In the genomic region with DNA sequence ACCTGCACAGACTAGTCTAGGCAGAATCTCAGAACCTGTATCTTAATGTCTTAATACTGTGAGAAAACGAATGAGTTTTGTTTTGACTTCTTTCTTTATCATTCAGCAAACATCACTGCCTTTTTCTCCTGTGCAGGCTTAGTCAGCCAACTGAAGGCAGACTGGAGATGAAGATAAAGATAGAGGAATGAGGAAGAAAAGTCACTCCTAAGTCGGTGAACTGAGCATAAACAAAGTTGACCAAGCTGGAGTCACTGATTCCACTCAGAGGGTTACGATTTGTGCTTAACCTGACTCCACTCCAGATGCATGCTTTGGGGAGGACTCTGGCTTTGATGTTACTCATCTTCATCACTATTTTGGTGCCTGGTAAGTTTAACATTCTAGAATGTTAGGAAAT, we compare ENCODE assay signal across 28 mouse cellular contexts. TPM values are rescaled to one million over a fixed set of nuclear protein-coding genes. Genes with fewer than 3 reads are reported as not detected.
"Had no signal": no experiment of that assay in that cellular context is flagged by ENCODE, and none has a peak within 500 bp of the region (broad histone marks: within the 10 kb centered on the region; RNA-seq: fewer than 3 reads in every experiment).

Cd200r3 (plus strand) TSS at position 211 of the 400 bp plus-strand sequence.

- H3K36me3 ChIP-seq: limb, embryonic 10.5 days; limb, embryonic 13.5 days; liver, embryonic 12.5 days; liver, embryonic 15.5 days; lung, embryonic 15.5 days; midbrain, embryonic 12.5 days; midbrain, embryonic 15.5 days had no signal

- H3K4me2 ChIP-seq: limb, embryonic 13.5 days; liver, embryonic 12.5 days; liver, embryonic 15.5 days; lung, embryonic 15.5 days; midbrain, embryonic 12.5 days; midbrain, embryonic 15.5 days had no signal

- H3K27me3 ChIP-seq: limb, embryonic 13.5 days; liver, embryonic 12.5 days; liver, embryonic 15.5 days; lung, embryonic 15.5 days; midbrain, embryonic 12.5 days; midbrain, embryonic 15.5 days had no signal

- H3K27ac ChIP-seq: kidney, postnatal 0 days; layer of hippocampus, adult 2 months; limb, embryonic 10.5 days; limb, embryonic 13.5 days; liver, embryonic 12.5 days; liver, embryonic 15.5 days; lung, embryonic 15.5 days; macrophage; midbrain, embryonic 12.5 days; midbrain, embryonic 15.5 days; stomach, postnatal 0 days had no signal

- ATAC-seq: inflammation-experienced regulatory T-cells, adult 6 months; intestine, embryonic 16.5 days; liver, embryonic 12.5 days; midbrain, embryonic 15.5 days had no signal

- H3K9ac ChIP-seq: limb, embryonic 13.5 days; liver, embryonic 12.5 days; liver, embryonic 15.5 days; lung, embryonic 15.5 days; midbrain, embryonic 12.5 days; midbrain, embryonic 15.5 days had no signal

- H3K9me3 ChIP-seq: limb, embryonic 10.5 days; limb, embryonic 13.5 days; liver, embryonic 12.5 days; liver, embryonic 15.5 days; lung, embryonic 15.5 days; midbrain, embryonic 12.5 days; midbrain, embryonic 15.5 days had no signal

- H3K4me3 ChIP-seq: layer of hippocampus, adult 2 months; limb, embryonic 10.5 days; limb, embryonic 13.5 days; liver, embryonic 12.5 days; liver, embryonic 15.5 days; lung, embryonic 15.5 days; midbrain, embryonic 12.5 days; midbrain, embryonic 15.5 days had no signal

- DNase-seq: kidney, adult 2 months; kidney, postnatal 25 days; layer of hippocampus, adult 9-11 months; liver; lung, adult 18-20 months; lung, postnatal 10 days; right cerebral cortex, postnatal 4 days; thymus, adult 2 months; thymus, postnatal 36 days had no signal

- H3K4me1 ChIP-seq: limb, embryonic 10.5 days; limb, embryonic 13.5 days; liver, embryonic 15.5 days; lung, embryonic 15.5 days; midbrain, embryonic 12.5 days; midbrain, embryonic 15.5 days had no signal

RNA-seq across cellular contexts. Expression of gene Cd200r3, which starts in this region (rescaled TPM):
- total RNA-seq: layer of hippocampus, adult 2 months; layer of hippocampus, postnatal 25 days; left cerebral cortex, adult 18-20 months; left cerebral cortex, postnatal 25 days had no signal
- polyA plus RNA-seq: kidney, embryonic 14.5 days; limb, embryonic 10.5 days; midbrain, embryonic 12.5 days; midbrain, embryonic 15.5 days; neural tube, embryonic 11.5 days; neural tube, embryonic 14.5 days had no signal
